Mouse (Mus musculus): ENCODE data around the gene Poc1b. TPM values are rescaled to one million over a fixed set of nuclear protein-coding genes. Genes with fewer than 3 reads are reported as not detected.
"Not testable (repeated sequence)": the region's sequence is repeated elsewhere in the genome, so short reads cannot be mapped to it uniquely, and the experiment has no call there.

The Poc1b gene
- polyA plus RNA-seq, 1 experiment from 2014 or later, result 11.9 TPM

DNA sequence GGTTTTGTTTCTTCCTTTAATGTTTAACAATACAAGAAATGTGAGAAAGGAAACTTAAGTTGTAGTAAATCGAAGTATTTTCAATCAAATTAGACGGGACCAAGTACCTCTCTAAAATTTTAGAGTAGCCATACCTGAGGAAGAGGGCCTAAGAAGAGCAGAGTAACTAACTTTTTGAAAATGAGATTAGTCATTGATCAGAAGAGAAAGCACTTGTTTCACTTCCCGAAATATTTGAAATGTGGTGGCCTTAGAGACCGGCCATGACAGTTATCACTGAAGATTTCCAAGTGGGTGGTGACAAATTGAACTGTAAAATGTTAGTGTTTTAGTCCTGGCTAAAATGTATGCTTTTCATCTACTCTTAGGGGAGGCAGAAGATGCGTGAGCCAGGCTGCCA is 96.3 kb downstream of the Poc1b start:
- Histone ChIP-seq H3K4me2 (peak overlapping the region; percentile 54), H3K4me3 (peak overlapping the region; percentile 28; the same call in 1 of the 2 replicates), H3K27ac (no peak overlapping the region), H3K27me3 (no peaks in the 10 kb centered on the region), H3K9me3 (no peaks in the 10 kb centered on the region), H3K9ac (peak overlapping the region; percentile 55; the same call in 1 of the 2 replicates), H3K36me3 (no peaks in the 10 kb centered on the region; the same call in 1 of the 2 replicates), H3K4me1 (replicated peaks) (peaks cover 21% of the 10 kb centered on the region)
- 50% methylated on average over 5 of the region's 5 CpGs for WGBS
- ATAC-seq (ENCODE audit: low FRiP score), result no peak

- Histone ChIP-seq H3K9ac (peak overlapping the region; percentile 55), H3K27ac (no peak overlapping the region), H3K4me1 (replicated peaks) (peaks cover 21% of the 10 kb centered on the region), H3K9me3 (no peaks in the 10 kb centered on the region), H3K4me2 (peak overlapping the region; percentile 54), H3K27me3 (no peaks in the 10 kb centered on the region), H3K36me3 (no peaks in the 10 kb centered on the region), H3K4me3 (peak overlapping the region; percentile 28)
- ATAC-seq (ENCODE audit: low FRiP score), result peak; percentile 54
- WGBS, result under 1% methylated on average over 29 of the region's 29 CpGs
Observed at GRCm38 (mm10) chr10:99203577-99204487, 97.0 kb downstream of the Poc1b start.

- 13% methylated on average over 11 of the region's 11 CpGs for WGBS
- Histone ChIP-seq H3K9me3 (no peaks in the 10 kb centered on the region), H3K36me3 (no peaks in the 10 kb centered on the region), H3K4me2 (peak overlapping the region; percentile 54), H3K27ac (no peak overlapping the region), H3K4me3 (no peak overlapping the region; the same call in 1 of the 2 replicates), H3K4me1 (replicated peaks) (peaks cover 21% of the 10 kb centered on the region), H3K9ac (peak overlapping the region; percentile 55; the same call in 1 of the 2 replicates), H3K27me3 (no peaks in the 10 kb centered on the region)
- ATAC-seq (ENCODE audit: low FRiP score), result no peak; the same call in 1 of the 2 replicates
Observed at GRCm38 (mm10) chr10:99204553-99204952, 97.7 kb downstream of the Poc1b start.

- H3K4me1 ChIP-seq (replicated peaks), result peaks cover 18% of the 10 kb centered on the region
- H3K4me3 ChIP-seq, result no peak overlapping the region
- ATAC-seq (ENCODE audit: low FRiP score), result no peak
- H3K36me3 ChIP-seq, result no peaks in the 10 kb centered on the region
- H3K9ac ChIP-seq, result no peak overlapping the region
- no peak overlapping the region for H3K4me2 ChIP-seq
- no peaks in the 10 kb centered on the region for H3K9me3 ChIP-seq
- H3K27ac ChIP-seq, result no peak overlapping the region
- H3K27me3 ChIP-seq, result no peaks in the 10 kb centered on the region
- 49% methylated on average over 2 of the region's 2 CpGs for WGBS
Observed at GRCm38 (mm10) chr10:99207121-99207520, 100.3 kb downstream of the Poc1b start.

GRCm38 (mm10) chr10:99209146-99209800 is 102.4 kb downstream of the Poc1b start:
- Histone ChIP-seq H3K4me2 (no peak overlapping the region), H3K4me1 (replicated peaks) (peaks cover 4% of the 10 kb centered on the region; the same call in 1 of the 2 replicates), H3K27ac (no peak overlapping the region), H3K4me3 (no peak overlapping the region), H3K9ac (no peak overlapping the region), H3K36me3 (no peaks in the 10 kb centered on the region), H3K27me3 (no peaks in the 10 kb centered on the region), H3K9me3 (no peaks in the 10 kb centered on the region)
- no peak for ATAC-seq (ENCODE audit: low FRiP score)
- 86% methylated on average over 13 of the region's 13 CpGs for WGBS

GRCm38 (mm10) chr10:99211021-99211420 is 104.2 kb downstream of the Poc1b start:
- Histone ChIP-seq H3K4me1 (replicated peaks) (no peaks in the 10 kb centered on the region), H3K9ac (no peak overlapping the region)
- WGBS, result 96% methylated on average over 6 of the region's 6 CpGs

GRCm38 (mm10) chr10:99211503-99212265 is 104.8 kb downstream of the Poc1b start:
- Histone ChIP-seq H3K4me1 (replicated peaks) (no peaks in the 10 kb centered on the region), H3K9ac (no peak overlapping the region), H3K4me3 (no peak overlapping the region), H3K4me2 (no peak overlapping the region), H3K27ac (no peak overlapping the region), H3K27me3 (no peaks in the 10 kb centered on the region), H3K9me3 (no peaks in the 10 kb centered on the region), H3K36me3 (no peaks in the 10 kb centered on the region)
- 92% methylated on average over 9 of the region's 9 CpGs for WGBS
- ATAC-seq (ENCODE audit: low FRiP score), result no peak

More at GRCm38 (mm10) chr10:99211021-99211420, 104.2 kb downstream of the Poc1b start:
- Histone ChIP-seq H3K27ac (no peak overlapping the region), H3K27me3 (no peaks in the 10 kb centered on the region), H3K9me3 (no peaks in the 10 kb centered on the region), H3K4me2 (no peak overlapping the region), H3K4me3 (no peak overlapping the region), H3K36me3 (no peaks in the 10 kb centered on the region)
- ATAC-seq (ENCODE audit: low FRiP score), result no peak

DNA sequence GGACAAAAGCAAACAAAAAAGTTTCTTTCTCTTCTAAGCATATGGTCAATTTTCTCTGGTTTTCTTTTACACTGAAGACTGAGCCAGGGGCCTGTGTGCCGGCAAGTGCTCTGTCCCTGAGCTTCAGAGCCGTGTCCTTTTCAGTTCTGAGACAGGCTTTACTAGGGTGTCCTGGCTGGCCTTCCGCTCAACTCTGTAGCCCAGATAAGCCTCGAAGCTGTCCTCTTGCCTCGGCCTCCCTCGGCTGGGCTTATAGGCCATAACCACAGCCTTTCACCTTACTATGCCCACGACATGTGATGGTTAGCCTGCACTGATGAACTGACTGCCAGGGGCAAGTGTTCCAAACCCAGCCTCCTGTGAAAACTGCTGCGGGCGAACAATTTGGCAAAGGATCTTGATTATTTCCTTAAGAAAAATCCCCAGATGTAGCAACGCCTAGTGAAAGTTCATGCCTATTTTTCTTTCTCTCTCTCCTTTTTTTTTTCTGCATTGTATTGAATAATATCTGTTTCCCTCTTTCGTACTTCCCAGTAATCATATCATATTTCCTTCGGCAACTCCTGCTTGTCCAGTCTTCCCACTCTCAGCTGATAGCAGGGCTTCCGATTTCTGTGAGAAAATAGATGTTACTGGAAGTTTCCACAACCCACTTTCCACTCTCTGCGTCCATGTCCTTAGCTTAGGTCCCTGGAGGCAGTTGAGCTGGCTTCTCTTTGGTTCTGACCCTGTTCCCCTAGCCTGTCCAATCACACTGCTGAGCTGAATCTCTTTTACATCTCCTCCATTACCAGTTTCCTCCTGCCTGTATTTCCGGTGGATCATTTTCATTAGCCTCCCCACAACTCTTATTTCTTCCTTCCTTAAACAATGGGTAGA is 107.8 kb downstream of the Poc1b start:
- Histone ChIP-seq H3K4me2 (no peak overlapping the region), H3K9me3 (no peaks in the 10 kb centered on the region), H3K4me3 (no peak overlapping the region), H3K4me1 (replicated peaks) (no peaks in the 10 kb centered on the region), H3K27ac (no peak overlapping the region), H3K27me3 (no peaks in the 10 kb centered on the region), H3K36me3 (no peaks in the 10 kb centered on the region), H3K9ac (no peak overlapping the region)
- 90% methylated on average over 15 of the region's 15 CpGs for WGBS
- ATAC-seq (ENCODE audit: low FRiP score), result no peak

- not testable (repeated sequence) for H3K36me3 ChIP-seq; H3K4me3 ChIP-seq; H3K27me3 ChIP-seq; ATAC-seq (ENCODE audit: low FRiP score); H3K9ac ChIP-seq; H3K9me3 ChIP-seq; H3K27ac ChIP-seq; H3K4me2 ChIP-seq; H3K4me1 ChIP-seq (replicated peaks)
- 89% methylated on average over 15 of the region's 15 CpGs for WGBS
Observed at GRCm38 (mm10) chr10:99216570-99216969, 109.7 kb downstream of the Poc1b start.

DNA sequence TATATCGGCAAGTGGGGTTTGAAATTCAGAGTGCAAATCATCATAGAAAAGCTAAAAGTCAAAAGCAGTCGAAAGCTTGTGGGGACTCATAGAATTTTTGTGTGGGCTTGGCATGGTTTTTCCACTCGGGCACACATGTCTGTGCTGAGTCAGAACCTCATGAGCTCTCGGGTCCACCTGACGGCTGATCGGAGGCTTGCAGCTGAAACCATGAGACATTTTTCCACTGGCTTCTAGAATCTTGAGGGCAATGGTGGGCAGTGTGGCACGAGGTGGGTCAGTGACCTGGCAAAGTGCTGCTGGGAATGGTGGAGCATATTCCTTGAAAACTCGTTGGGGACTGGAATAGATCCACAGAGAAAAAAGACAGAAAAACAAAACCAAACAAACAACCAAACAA is 114.7 kb downstream of the Poc1b start:
- no peak overlapping the region for H3K4me2 ChIP-seq
- H3K27me3 ChIP-seq, result no peaks in the 10 kb centered on the region
- H3K27ac ChIP-seq, result no peak overlapping the region
- no peak for ATAC-seq (ENCODE audit: low FRiP score)
- H3K9me3 ChIP-seq, result no peaks in the 10 kb centered on the region
- WGBS, result 94% methylated on average over 8 of the region's 8 CpGs
- H3K9ac ChIP-seq, result no peak overlapping the region
- H3K36me3 ChIP-seq, result no peaks in the 10 kb centered on the region
- H3K4me3 ChIP-seq, result no peak overlapping the region
- no peaks in the 10 kb centered on the region for H3K4me1 ChIP-seq (replicated peaks)

GRCm38 (mm10) chr10:99222726-99223125 is 115.9 kb downstream of the Poc1b start:
- Histone ChIP-seq H3K4me3 (no peak overlapping the region), H3K36me3 (no peaks in the 10 kb centered on the region), H3K9ac (no peak overlapping the region), H3K4me1 (replicated peaks) (peaks cover 4% of the 10 kb centered on the region), H3K27ac (no peak overlapping the region), H3K4me2 (no peak overlapping the region), H3K27me3 (no peaks in the 10 kb centered on the region), H3K9me3 (no peaks in the 10 kb centered on the region)
- 78% methylated on average over 5 of the region's 5 CpGs for WGBS
- no peak for ATAC-seq (ENCODE audit: low FRiP score)
